Mouse (Mus musculus) E14TG2a.4 (cell line): ENCODE measurements around the gene Dennd1c.

Experiments
- CTCF ChIP-seq: conservative IDR thresholded peaks from 2 replicates; pipeline ENCODE4 v1.5.1; 2014; ENCODE audit warnings: low read length
- NANOG ChIP-seq: IDR thresholded peaks from 2 replicates; pipeline ENCODE4 v1.6.1; 2014; ENCODE audit warnings: borderline replicate concordance, low read length, mixed read lengths
- POU5F1 ChIP-seq: IDR thresholded peaks from 2 replicates; pipeline ENCODE4 v1.6.1; 2014; ENCODE audit warnings: low read length, borderline replicate concordance

DNA sequence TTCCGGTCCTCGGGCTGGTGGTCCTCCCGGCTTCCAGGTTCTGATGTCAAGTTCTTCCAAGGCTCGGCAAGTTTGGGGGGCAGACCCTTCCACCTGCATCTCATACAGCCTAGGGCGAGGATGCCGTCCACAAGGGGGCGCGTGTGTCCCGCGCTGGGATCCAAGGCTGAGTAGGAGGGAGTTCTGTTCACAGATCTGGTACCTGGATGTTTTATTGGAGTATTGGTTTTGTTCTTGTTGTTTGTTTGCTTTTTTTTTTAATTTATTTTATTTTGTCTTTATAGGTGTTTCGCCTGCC lies 18.3 kb upstream of the Dennd1c start:
- TF ChIP-seq CTCF = peak; percentile 76
- TF ChIP-seq NANOG = no peak
- TF ChIP-seq POU5F1 = no peak
